In genomic region chr5:31081386-31081785, GRCm38 (mm10) we compare ENCODE assay signal across 9 mouse cellular contexts. TPM values are rescaled to one million over a fixed set of nuclear protein-coding genes. Genes with fewer than 3 reads are reported as not detected.
DNase-seq lines count a peak whose midpoint lies in the region.
"Had no signal": no experiment of that assay in that cellular context is flagged by ENCODE, and none has a peak within 500 bp of the region (broad histone marks: within the 10 kb centered on the region; RNA-seq: fewer than 3 reads in every experiment).

No protein-coding gene starts in this region.

- DNase-seq in heart, postnatal 10 days: peak; percentile 47 to 72
- no peak for DNase-seq in heart, embryonic 10.5 days (ENCODE audit: low spot score)
- peak; percentile 41 for DNase-seq in urinary bladder, postnatal 14 days (ENCODE audit: low spot score)
- DNase-seq in urinary bladder, postnatal 25 days (ENCODE audit: low spot score): no peak
- peak; percentile 80 for DNase-seq in embryo, embryonic 10 days (ENCODE audit: low spot score)
- peak; percentile 70 for DNase-seq in lung, postnatal 10 days
- DNase-seq in thymus, postnatal 0 days (ENCODE audit: low spot score): peak; percentile 53
- DNase-seq in layer of hippocampus, adult 9-10 months (ENCODE audit: low spot score): no peak

- no peaks in the 10 kb centered on the region for H3K9me3 ChIP-seq in heart, embryonic 10.5 days

- H3K27ac ChIP-seq in heart, embryonic 10.5 days: no peak overlapping the region

- no peak overlapping the region for H3K4me3 ChIP-seq in heart, embryonic 10.5 days

- peaks cover 28% of the 10 kb centered on the region for H3K36me3 ChIP-seq in heart, embryonic 10.5 days

- 73% methylated on average over 3 of the region's 3 CpGs for WGBS in heart, embryonic 10.5 days

- peaks cover 37% of the 10 kb centered on the region for H3K4me1 ChIP-seq in heart, embryonic 10.5 days

- intact Hi-C loops in heart, postnatal 10 days (cut with DNase I): no loop called here

- H3K27me3 ChIP-seq in heart, embryonic 10.5 days (ENCODE audit: insufficient read depth, poor library complexity, severe bottlenecking): peaks cover 7% of the 10 kb centered on the region; the same call in 1 of the 2 replicates

RNA-seq across cellular contexts. Expression of gene Dnajc5g, which starts 24.7 kb away (rescaled TPM):
- not detected for total RNA-seq in heart, postnatal 10 days (2021)
- polyA plus RNA-seq in heart, embryonic 10.5 days (2016; fragmentation: Nextera tagmentation; extraction: Ambion mirVana): not detected in 2 replicates
- polyA plus RNA-seq in thymus, postnatal 0 days (2015; fragmentation: Nextera tagmentation; extraction: Ambion mirVana): not detected in 2 replicates
- total RNA-seq: layer of hippocampus, adult 18-20 months had no signal

RNA-seq across cellular contexts. Expression of gene Slc30a3, which starts 26.7 kb away (rescaled TPM):
- total RNA-seq in heart, postnatal 10 days (2021): under 1 TPM in 1 of 2 experiments, not detected in 1; 0.25 TPM
- 0.62 and 0.67 TPM in 2 replicates for polyA plus RNA-seq in heart, embryonic 10.5 days (2016; fragmentation: Nextera tagmentation; extraction: Ambion mirVana)
- 0.07 and 0.30 TPM in 2 replicates for polyA plus RNA-seq in thymus, postnatal 0 days (2015; fragmentation: Nextera tagmentation; extraction: Ambion mirVana)

RNA-seq across cellular contexts. Expression of gene Cad, which starts 26.8 kb away (rescaled TPM):
- 10 to 100 TPM; 19.1 to 21.7 TPM for total RNA-seq in heart, postnatal 10 days (2021)
- polyA plus RNA-seq in heart, embryonic 10.5 days (2016; fragmentation: Nextera tagmentation; extraction: Ambion mirVana): 42.7 and 50.9 TPM in 2 replicates
- 15.3 and 16.8 TPM in 2 replicates for polyA plus RNA-seq in thymus, postnatal 0 days (2015; fragmentation: Nextera tagmentation; extraction: Ambion mirVana)

RNA-seq across cellular contexts. Expression of gene Slc5a6, which starts 32.7 kb away (rescaled TPM):
- total RNA-seq in heart, postnatal 10 days (2021): 1 to 10 TPM; 4.7 to 4.8 TPM
- 9.9 and 11.3 TPM in 2 replicates for polyA plus RNA-seq in heart, embryonic 10.5 days (2016; fragmentation: Nextera tagmentation; extraction: Ambion mirVana)
- 7.0 and 8.7 TPM in 2 replicates for polyA plus RNA-seq in thymus, postnatal 0 days (2015; fragmentation: Nextera tagmentation; extraction: Ambion mirVana)

RNA-seq across cellular contexts. Expression of gene Atraid, which starts 33.3 kb away (rescaled TPM):
- 10 to 100 TPM; 62.7 to 64.1 TPM for total RNA-seq in heart, postnatal 10 days (2021)
- 79.7 and 87.6 TPM in 2 replicates for polyA plus RNA-seq in heart, embryonic 10.5 days (2016; fragmentation: Nextera tagmentation; extraction: Ambion mirVana)
- polyA plus RNA-seq in thymus, postnatal 0 days (2015; fragmentation: Nextera tagmentation; extraction: Ambion mirVana): 123 and 132 TPM in 2 replicates

Comparison
In these comparisons a context has a peak if more than half of its experiments do, and no peak if none do; other contexts are left out.
1. DNase-seq: peak in heart, postnatal 10 days (2 of 2), urinary bladder, postnatal 14 days (single experiment), embryo, embryonic 10 days (single experiment), lung, postnatal 10 days (single experiment) and thymus, postnatal 0 days (single experiment); none in heart, embryonic 10.5 days (single experiment), urinary bladder, postnatal 25 days (single experiment) and layer of hippocampus, adult 9-10 months (single experiment).